Mouse (Mus musculus): ENCODE results near the gene Lysmd1.

- TF ChIP-seq CTCF (IDR thresholded peaks at IDR 0.05; ENCODE audit: extremely low read depth, insufficient read depth, low read length) = no peak
- TF ChIP-seq POLR2A (IDR thresholded peaks at IDR 0.05; ENCODE audit: extremely low read depth, insufficient read depth, low read length) = no peak
These were observed 46.0 kb downstream of the Lysmd1 start for GRCm38 (mm10) chr3:95179890-95180289.

All from cortical plate, adult 2 months (tissue).